Mouse (Mus musculus) leukemia stem cell, adult 10-12 weeks (primary cell): ENCODE results near the gene Sbf1. TPM values are rescaled to one million over a fixed set of nuclear protein-coding genes. Genes with fewer than 3 reads are reported as not detected.

ENCODE experiments used
- polyA plus RNA-seq: library from polyadenylated mRNA; stranded (reverse); fragments of >175 nt; gene quantifications from 2 replicates; pipeline ENCODE4 v1.2.3, GENCODE M21; 2012; ENCODE audit warnings: low replicate concordance

Sbf1 gene
- polyA plus RNA-seq = 168 and 221 TPM in 2 replicates

DNA sequence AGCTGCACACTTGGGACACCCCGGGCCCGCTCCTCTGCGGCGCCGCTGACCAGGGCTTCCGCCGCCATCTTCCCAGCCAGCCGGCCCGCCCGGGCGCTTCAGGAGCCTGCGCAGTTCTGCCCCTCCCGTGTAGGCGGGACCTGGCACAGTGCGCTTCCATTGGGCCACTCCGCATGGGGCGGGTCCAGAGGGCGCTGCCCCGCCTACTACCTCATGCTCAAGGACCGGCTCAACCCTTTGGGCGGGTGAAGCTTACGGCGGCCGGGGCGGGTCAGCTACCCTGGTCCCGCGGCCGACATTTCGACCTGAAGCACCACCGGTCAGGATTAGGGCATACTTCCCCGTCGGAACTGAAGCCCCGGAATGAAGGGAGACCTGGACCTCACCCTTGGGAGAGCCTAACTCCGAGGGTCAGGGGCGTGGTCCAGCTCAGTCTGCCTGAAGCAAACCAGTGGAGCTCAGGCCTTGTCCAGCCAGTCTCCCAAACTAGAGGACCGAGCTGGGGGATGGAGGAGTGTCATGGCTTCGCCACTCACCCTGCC is at the start of gene Sbf1:
Gene Sbf1, minus strand, starts transcription at position 122 of the 542 bp plus-strand sequence.

DNA sequence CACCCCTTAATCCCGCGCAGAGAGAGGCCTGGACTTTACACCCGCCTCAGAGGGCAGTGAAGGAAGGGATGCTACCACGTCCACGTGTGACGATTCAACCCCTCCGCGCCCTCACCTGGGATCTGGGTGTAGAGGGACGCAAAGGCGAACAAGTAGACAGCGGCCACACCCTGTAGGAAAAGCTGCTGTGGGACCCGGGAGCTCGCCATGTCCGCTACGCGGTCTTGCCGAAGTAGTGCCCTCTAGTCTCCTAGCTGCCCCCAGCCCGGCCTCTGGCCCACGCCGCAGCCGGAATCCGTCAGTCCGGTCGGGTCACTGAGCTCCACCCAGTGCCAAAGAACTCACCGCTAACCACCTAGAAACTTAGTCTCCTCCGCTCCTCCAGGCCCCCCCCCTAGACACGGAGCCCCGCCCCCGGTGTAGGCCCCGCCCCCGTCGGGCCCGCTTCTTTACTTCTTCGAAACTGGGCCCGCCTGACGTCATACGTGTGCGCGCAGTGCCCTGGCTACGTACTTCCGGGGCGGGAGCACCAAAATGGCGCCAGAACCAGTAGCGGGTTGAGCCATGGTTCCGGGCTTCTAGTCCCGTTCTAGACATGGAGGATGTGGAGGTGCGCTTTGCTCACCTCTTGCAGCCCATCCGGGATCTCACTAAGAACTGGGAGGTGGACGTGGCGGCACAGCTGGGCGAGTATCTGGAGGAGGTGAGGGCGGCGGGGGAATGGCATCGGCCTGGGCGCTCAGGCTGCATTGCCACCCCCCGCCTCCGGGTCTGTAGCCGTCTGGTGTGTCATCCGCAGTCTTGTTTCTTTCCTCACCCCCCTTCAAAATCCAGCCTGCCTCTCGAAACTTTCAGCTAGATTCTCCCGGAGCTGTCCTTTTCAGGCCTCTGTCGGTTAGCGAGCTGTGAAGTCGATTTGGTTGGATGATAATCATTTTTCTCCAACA is 40.4 kb upstream of the Sbf1 start, which contains the start of the genes Lmf2 and Ncaph2:
Gene Lmf2, minus strand, starts transcription at position 419 of the 947 bp plus-strand sequence.
Gene Ncaph2, plus strand, starts transcription at position 479 of the 947 bp plus-strand sequence.

DNA sequence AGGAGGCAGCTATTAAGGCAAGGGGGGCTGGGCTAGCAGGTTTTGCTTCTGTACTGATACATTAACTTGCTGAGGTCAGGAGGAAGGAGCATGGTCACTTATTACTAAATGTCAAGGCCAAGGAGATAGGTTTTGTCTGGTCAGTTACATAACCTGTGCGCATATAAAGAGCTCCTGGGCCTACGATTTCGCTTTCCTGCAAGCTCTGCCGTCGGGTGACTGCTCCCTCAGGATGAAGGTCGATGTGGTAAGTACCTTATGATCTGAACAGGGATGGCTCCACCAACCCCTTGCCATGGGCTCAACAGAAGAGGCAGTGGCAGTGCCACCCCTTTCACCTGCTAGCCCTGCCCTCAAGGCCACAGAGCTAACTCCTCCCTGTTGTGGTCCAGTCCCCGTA is 19.2 kb upstream of the Sbf1 start, which contains the start of gene Miox:
Gene Miox, plus strand, starts transcription at position 128 of the 400 bp plus-strand sequence.

DNA sequence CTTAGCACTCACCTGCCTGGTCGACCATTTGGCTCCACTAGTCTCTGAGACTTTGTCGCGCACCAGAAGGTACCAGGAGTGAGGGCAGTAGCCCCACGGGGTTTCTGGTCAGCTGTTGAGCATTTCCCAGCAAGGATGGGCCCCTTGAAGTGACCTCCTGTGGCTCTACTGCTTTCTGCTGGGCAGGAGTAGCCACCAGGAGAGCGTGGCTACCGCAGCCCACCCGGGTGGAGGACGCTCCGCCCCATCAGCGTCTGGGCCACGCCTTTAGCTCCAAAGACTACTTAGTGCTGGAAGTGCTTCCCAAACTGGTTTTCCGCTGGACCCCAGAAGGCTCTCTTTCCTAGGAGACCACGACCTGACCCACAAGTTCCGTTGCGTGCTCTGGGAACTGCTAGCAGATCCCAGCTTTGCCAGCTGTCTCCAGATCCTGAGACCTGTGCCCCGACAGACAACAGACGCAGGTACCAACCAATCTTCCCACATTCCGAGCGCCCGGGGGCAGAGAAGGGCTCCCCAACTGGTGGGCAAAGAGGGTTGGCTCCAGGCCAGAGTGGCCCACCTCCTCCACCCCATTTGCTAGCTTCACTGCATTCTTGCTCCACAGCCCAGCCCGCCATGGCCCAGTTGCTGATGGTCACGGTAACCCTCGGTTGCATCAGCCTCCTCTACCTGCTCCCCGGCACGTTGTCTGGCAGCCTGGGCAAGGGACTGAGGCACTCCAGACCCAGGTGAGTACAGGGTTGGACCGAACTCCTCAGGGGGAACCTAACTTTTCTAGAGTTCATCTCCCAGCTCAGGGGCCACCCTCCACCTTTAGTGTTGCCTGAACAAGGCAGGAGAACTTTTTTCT is 7.8 kb upstream of the Sbf1 start, which contains the start of gene Adm2:
Gene Adm2, plus strand, starts transcription at position 51 of the 853 bp plus-strand sequence.

Other genes starting within 250 kb of the Sbf1 start
- 62.8 and 117 TPM in 2 replicates for gene Trabd, start 240.2 kb downstream of the Sbf1 start, polyA plus RNA-seq
- gene Selenoo, start 226.2 kb downstream of the Sbf1 start, polyA plus RNA-seq = 7.3 and 9.5 TPM in 2 replicates
- 82.7 and 89.7 TPM in 2 replicates for gene Tubgcp6, start 192.2 kb downstream of the Sbf1 start, polyA plus RNA-seq
- gene Hdac10, start 186.6 kb downstream of the Sbf1 start, polyA plus RNA-seq = 2.0 and 15.1 TPM in 2 replicates
- 0.58 and 3.5 TPM in 2 replicates for gene Mapk12, start 174.6 kb downstream of the Sbf1 start, polyA plus RNA-seq
- gene Mapk11, start 165.7 kb downstream of the Sbf1 start, polyA plus RNA-seq = 0.88 and 3.9 TPM in 2 replicates
- 57.1 and 82.4 TPM in 2 replicates for gene Plxnb2, start 134.5 kb downstream of the Sbf1 start, polyA plus RNA-seq
- gene Dennd6b, start 118.8 kb downstream of the Sbf1 start, polyA plus RNA-seq = 18.1 and 27.5 TPM in 2 replicates
- gene Ppp6r2, start 103.8 kb downstream of the Sbf1 start, polyA plus RNA-seq = 171 and 186 TPM in 2 replicates
- gene Adm2, start 7.4 kb upstream of the Sbf1 start, polyA plus RNA-seq = 1.4 and 3.0 TPM in 2 replicates
- gene Miox, start 19.1 kb upstream of the Sbf1 start, polyA plus RNA-seq = not detected in 2 replicates
- gene Lmf2, start 40.3 kb upstream of the Sbf1 start, polyA plus RNA-seq = 132 and 236 TPM in 2 replicates
- gene Ncaph2, start 40.4 kb upstream of the Sbf1 start, polyA plus RNA-seq = 68.2 and 73.5 TPM in 2 replicates
- gene Sco2, start 58.5 kb upstream of the Sbf1 start, polyA plus RNA-seq = 58.1 and 67.7 TPM in 2 replicates
- gene Tymp, start 61.7 kb upstream of the Sbf1 start, polyA plus RNA-seq = 0.77 and 1.5 TPM in 2 replicates
- 7.8 and 10.0 TPM in 2 replicates for gene Odf3b, start 64.0 kb upstream of the Sbf1 start, polyA plus RNA-seq
- not detected in 2 replicates for gene Klhdc7b, start 69.6 kb upstream of the Sbf1 start, polyA plus RNA-seq
- gene Syce3, start 95.2 kb upstream of the Sbf1 start, polyA plus RNA-seq = not detected in 2 replicates
- 1.4 and 4.2 TPM in 2 replicates for gene Cpt1b, start 110.6 kb upstream of the Sbf1 start, polyA plus RNA-seq
- 0.18 TPM in 1 of 2 replicates, not detected in the other for gene C730034F03Rik, start 114.3 kb upstream of the Sbf1 start, polyA plus RNA-seq
- gene Gm44502, start 114.4 kb upstream of the Sbf1 start, polyA plus RNA-seq = 0.88 and 3.0 TPM in 2 replicates
- gene Chkb, start 114.6 kb upstream of the Sbf1 start, polyA plus RNA-seq = 40.6 and 121 TPM in 2 replicates
- 0.06 and 0.08 TPM in 2 replicates for gene Mapk8ip2, start 138.6 kb upstream of the Sbf1 start, polyA plus RNA-seq
- gene Arsa, start 162.1 kb upstream of the Sbf1 start, polyA plus RNA-seq = 25.4 and 44.2 TPM in 2 replicates
- 72.7 and 76.4 TPM in 2 replicates for gene Shank3, start 184.3 kb upstream of the Sbf1 start, polyA plus RNA-seq